Mouse (Mus musculus) heart, adult 2 months (tissue): Measurements from ENCODE around the gene Sprn. TPM values are rescaled to one million over a fixed set of nuclear protein-coding genes. Genes with fewer than 3 reads are reported as not detected.

Experiments
- DNase-seq, 2 experiments: peaks; one replicate each; pipeline ENCODE4 v3.0.0; 2021
- H3K27ac ChIP-seq: fragments of 200-600 bp; 2 replicates; pipeline ENCODE4 v1.8.1; 2022
- H3K27me3 ChIP-seq: fragments of 200-500 bp; 2 replicates; pipeline ENCODE4 v1.6.1; 2012; ENCODE audit warnings: mild to moderate bottlenecking, low read length, inconsistent platforms, mixed read lengths; ENCODE audit not compliant: control insufficient read depth, insufficient read depth
- H3K36me3 ChIP-seq: fragments of 200-500 bp; 2 replicates; pipeline ENCODE4 v1.6.1; 2012; ENCODE audit warnings: low read length, inconsistent platforms; ENCODE audit not compliant: control insufficient read depth, insufficient read depth
- H3K4me1 ChIP-seq: fragments of 200-500 bp; 2 replicates; pipeline ENCODE4 v1.6.1; 2011; ENCODE audit warnings: low read length; ENCODE audit not compliant: control insufficient read depth, insufficient read depth
- H3K4me3 ChIP-seq: fragments of 200-600 bp; 2 replicates; pipeline ENCODE4 v1.8.1; 2022
- H3K79me2 ChIP-seq: fragments of 200-500 bp; replicated peaks from 2 replicates; pipeline ENCODE4 v1.6.1; 2012; ENCODE audit warnings: mild to moderate bottlenecking, inconsistent platforms, low read length, moderate library complexity, mixed read lengths; ENCODE audit not compliant: control insufficient read depth, insufficient read depth
- H3K9ac ChIP-seq: fragments of 200-500 bp; 2 replicates; pipeline ENCODE4 v1.6.1; 2012; ENCODE audit warnings: low read depth, mild to moderate bottlenecking, control low read depth, inconsistent platforms, low read length, mixed read lengths
- CTCF ChIP-seq: fragments of 200-600 bp; IDR thresholded peaks from 2 replicates; pipeline ENCODE4 v1.8.1; 2022; ENCODE audit warnings: antibody characterized with exemption, mild to moderate bottlenecking, moderate library complexity
- EP300 ChIP-seq: fragments of 200-500 bp; IDR thresholded peaks from 2 replicates; pipeline ENCODE4 v1.6.1; 2011; ENCODE audit warnings: low read depth, low read length, control low read depth; ENCODE audit not compliant: insufficient read depth
- POLR2A ChIP-seq: fragments of 200-500 bp; IDR thresholded peaks from 2 replicates; pipeline ENCODE4 v1.6.1; 2011; ENCODE audit warnings: mild to moderate bottlenecking, low read depth, low read length, control low read depth; ENCODE audit not compliant: insufficient read depth
- WGBS: fragments of 180-500 bp; shearing (Covaris S2); methylation state at CpG from one replicate; pipeline ENCODE4 v1.1.7; 2018; 5-methylcytosine and 5-hydroxymethylcytosine counted together
- intact Hi-C: fragments of 180-260 bp; cut with DNase I; formaldehyde crosslinking; loops from one replicate; pipeline ENCODE4 v1.15.1; 2025
- polyA plus RNA-seq: library from polyadenylated mRNA; depleted of rRNA; stranded (reverse); fragments of >200 nt; gene quantifications from 2 replicates; pipeline ENCODE4 v1.2.3, GENCODE M21; 2012
- total RNA-seq, 2 experiments: library from RNA; stranded (reverse); gene quantifications; 2 replicates each; pipeline ENCODE4 v1.2.3; 2021

The Sprn gene
- total and polyA plus RNA-seq, 3 experiments: 0.52 to 1.9 (median 0.52) TPM

- TF ChIP-seq EP300 (no peak), POLR2A (no peak), CTCF (no peak)
- WGBS: 57% methylated on average over 2 of the region's 2 CpGs
- intact Hi-C loops: no loop called here
These were observed 26.0 kb upstream of the Sprn start for GRCm38 (mm10) chr7:140180692-140181091.

DNA sequence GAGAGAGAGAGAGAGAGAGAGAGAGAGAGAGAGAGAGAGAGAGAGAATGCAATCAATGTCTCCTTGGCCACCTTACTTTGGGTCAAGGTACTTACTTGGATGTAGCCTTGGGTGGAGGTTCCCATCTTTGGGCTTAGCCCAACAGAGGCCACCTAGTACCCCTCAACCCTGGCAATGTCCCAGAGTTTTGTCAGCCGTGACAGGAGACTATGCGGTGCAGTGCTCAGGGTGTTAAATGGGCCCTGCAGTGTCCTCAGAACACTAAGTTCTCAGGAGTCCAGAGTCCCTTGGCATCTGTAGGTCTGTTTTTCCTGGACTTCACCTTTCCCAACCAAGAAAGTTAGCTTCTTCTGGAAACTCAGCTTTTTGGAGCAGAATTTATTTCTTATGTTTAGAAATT, 24.5 kb upstream of the Sprn start:
- no peak overlapping the region for H3K9ac ChIP-seq

More at GRCm38 (mm10) chr7:140180692-140181091, 26.0 kb upstream of the Sprn start:
- Histone ChIP-seq H3K27ac (no peak overlapping the region), H3K27me3 (no peaks in the 10 kb centered on the region), H3K36me3 (no peaks in the 10 kb centered on the region), H3K79me2 (no peaks in the 10 kb centered on the region), H3K4me3 (no peak overlapping the region), H3K4me1 (no peaks in the 10 kb centered on the region), H3K9ac (no peak overlapping the region)
- no peak for DNase-seq

GRCm38 (mm10) chr7:140172936-140173335, 18.3 kb upstream of the Sprn start, which contains the start of gene Olfr523:
Gene Olfr523, plus strand, starts transcription at chr7:140173217.
- Histone ChIP-seq H3K27me3 (no peaks in the 10 kb centered on the region), H3K79me2 (no peaks in the 10 kb centered on the region), H3K4me1 (no peaks in the 10 kb centered on the region), H3K9ac (no peak within 1 kb of the TSS), H3K27ac (no peak within 1 kb of the TSS), H3K4me3 (no peak within 1 kb of the TSS), H3K36me3 (no peaks in the 10 kb centered on the region)
- TF ChIP-seq POLR2A (no peak), EP300 (no peak), CTCF (no peak)
- 44% methylated on average over 1 of the region's 1 CpGs for WGBS
- intact Hi-C loops: no loop called here
- no peak for DNase-seq

More for the DNA sequence above, 24.5 kb upstream of the Sprn start:
- Histone ChIP-seq H3K79me2 (no peaks in the 10 kb centered on the region), H3K27ac (no peak overlapping the region), H3K27me3 (no peaks in the 10 kb centered on the region), H3K36me3 (no peaks in the 10 kb centered on the region), H3K4me3 (no peak overlapping the region), H3K4me1 (no peaks in the 10 kb centered on the region)
- DNase-seq: no peak
- TF ChIP-seq CTCF (no peak), EP300 (no peak), POLR2A (no peak)
- 92% methylated on average over 2 of the region's 2 CpGs for WGBS
- intact Hi-C loops: no loop called here

- intact Hi-C loops: no loop called here
- no peak overlapping the region for H3K27ac ChIP-seq
- H3K27me3 ChIP-seq: no peaks in the 10 kb centered on the region
- H3K4me1 ChIP-seq: no peaks in the 10 kb centered on the region
- no peak for TF ChIP-seq EP300
- no peak for TF ChIP-seq CTCF
- TF ChIP-seq POLR2A: no peak
- H3K4me3 ChIP-seq: no peak overlapping the region
- no peak for DNase-seq
- no peaks in the 10 kb centered on the region for H3K36me3 ChIP-seq
- no peak overlapping the region for H3K9ac ChIP-seq
- H3K79me2 ChIP-seq: no peaks in the 10 kb centered on the region
- WGBS: 85% methylated on average over 3 of the region's 3 CpGs
These were observed 16.2 kb upstream of the Sprn start for GRCm38 (mm10) chr7:140170863-140171262.

DNA sequence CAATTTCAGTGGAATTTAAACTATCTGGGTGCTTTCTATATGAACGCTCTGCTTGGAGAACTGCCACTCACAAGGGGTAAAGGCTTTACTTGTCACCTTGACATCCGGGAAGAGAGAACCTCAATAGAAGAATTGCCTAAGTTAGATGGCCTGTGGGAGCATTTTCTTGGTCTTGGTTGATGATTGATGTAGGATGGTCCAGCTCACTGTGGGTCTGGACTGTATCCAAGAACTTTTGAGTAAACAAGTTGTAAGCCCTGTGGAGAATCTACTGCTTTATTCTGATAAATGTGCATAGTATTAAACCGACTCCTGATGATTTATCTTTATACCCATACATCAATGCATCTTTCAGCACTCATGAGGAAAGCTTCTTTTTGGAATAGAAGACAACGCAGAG, 14.7 kb upstream of the Sprn start:
- H3K79me2 ChIP-seq: no peaks in the 10 kb centered on the region
- no peak overlapping the region for H3K9ac ChIP-seq
- no peaks in the 10 kb centered on the region for H3K4me1 ChIP-seq
- no peak overlapping the region for H3K4me3 ChIP-seq
- TF ChIP-seq EP300 (no peak), CTCF (no peak), POLR2A (no peak)
- DNase-seq: no peak
- H3K27ac ChIP-seq: no peak overlapping the region
- intact Hi-C loops: no loop called here
- H3K27me3 ChIP-seq: no peaks in the 10 kb centered on the region
- 85% methylated on average over 4 of the region's 4 CpGs for WGBS
- no peaks in the 10 kb centered on the region for H3K36me3 ChIP-seq

DNA sequence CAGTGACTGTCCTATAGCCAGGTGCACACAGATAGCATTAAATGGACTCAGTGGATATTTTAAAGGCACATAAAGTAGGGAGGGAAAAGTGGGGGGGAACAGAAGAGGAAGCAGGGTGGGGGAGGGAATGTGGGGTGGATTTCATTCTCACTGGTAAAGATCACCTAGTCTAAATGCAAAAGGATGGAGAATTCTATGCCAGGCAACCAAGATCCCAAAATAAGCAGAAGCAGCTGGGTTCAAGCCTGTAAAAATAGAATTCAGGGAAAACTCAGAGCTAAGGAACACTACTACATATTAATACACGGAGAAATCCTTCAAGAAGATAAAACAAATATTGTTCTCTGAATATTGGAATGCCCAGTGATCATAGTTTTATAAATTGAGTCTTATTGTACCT, 13.3 kb upstream of the Sprn start:
- intact Hi-C loops: no loop called here

More for the DNA sequence above, 13.3 kb upstream of the Sprn start:
- WGBS: 53% methylated on average over 1 of the region's 1 CpGs
- no peak overlapping the region for H3K27ac ChIP-seq
- no peak for DNase-seq
- no peaks in the 10 kb centered on the region for H3K79me2 ChIP-seq
- H3K36me3 ChIP-seq: no peaks in the 10 kb centered on the region
- no peak overlapping the region for H3K4me3 ChIP-seq
- H3K9ac ChIP-seq: no peak overlapping the region
- TF ChIP-seq POLR2A: no peak
- TF ChIP-seq EP300: no peak
- no peak for TF ChIP-seq CTCF
- no peaks in the 10 kb centered on the region for H3K4me1 ChIP-seq
- H3K27me3 ChIP-seq: no peaks in the 10 kb centered on the region
